Mouse (Mus musculus) adrenal gland, adult 8-10 months (tissue): ENCODE results near the gene Olfr1122. TPM values are rescaled to one million over a fixed set of nuclear protein-coding genes. Genes with fewer than 3 reads are reported as not detected.
"Not testable (repeated sequence)": the region's sequence is repeated elsewhere in the genome, so short reads cannot be mapped to it uniquely, and the experiment has no call there.

Source experiments
- DNase-seq: peaks from one replicate; pipeline ENCODE4 v3.0.0; 2022
- total RNA-seq, 4 experiments: library from RNA; stranded (reverse); gene quantifications; 2 replicates each; pipeline ENCODE4 v1.2.4; 2022

Gene Olfr1122
- under 1 TPM in 1 of 4 experiments, not detected in 3; 0.12 TPM for total RNA-seq

- DNase-seq, result no peak
These were observed at the start of gene Olfr1122 for GRCm38 (mm10) chr2:87385549-87385948. Olfr1122 (plus strand) TSS chr2:87385849.

- no peak for DNase-seq
These were observed 31.1 kb upstream of the Olfr1122 start, which contains the start of gene Olfr1120 for GRCm38 (mm10) chr2:87354515-87354914. Olfr1120 (plus strand) TSS chr2:87354815.

- DNase-seq, result not testable (repeated sequence)
These were observed 25.5 kb upstream of the Olfr1122 start for GRCm38 (mm10) chr2:87360121-87360520.

GRCm38 (mm10) chr2:87369595-87369994, 16.1 kb upstream of the Olfr1122 start, which contains the start of gene Olfr1121:
Olfr1121 (plus strand) TSS chr2:87369895.
- no peak for DNase-seq

- no peak for DNase-seq
These were observed 13.9 kb upstream of the Olfr1122 start for GRCm38 (mm10) chr2:87371726-87372125.

- DNase-seq, result no peak
These were observed 1.7 kb upstream of the Olfr1122 start for GRCm38 (mm10) chr2:87383935-87384334.

GRCm38 (mm10) chr2:87393605-87394004, 8.0 kb downstream of the Olfr1122 start:
- not testable (repeated sequence) for DNase-seq

GRCm38 (mm10) chr2:87394686-87395085, 9.0 kb downstream of the Olfr1122 start:
- DNase-seq, result not testable (repeated sequence)

GRCm38 (mm10) chr2:87416335-87416734, 30.7 kb downstream of the Olfr1122 start, which contains the start of gene Olfr1123:
Olfr1123 (plus strand) TSS chr2:87416635.
- DNase-seq, result no peak

- no peak for DNase-seq
These were observed 44.3 kb downstream of the Olfr1122 start, which contains the start of gene Olfr1124 for GRCm38 (mm10) chr2:87429975-87430374. Olfr1124 (plus strand) TSS chr2:87430275.

- no peak for DNase-seq
These were observed 52.1 kb downstream of the Olfr1122 start for GRCm38 (mm10) chr2:87437731-87438130.

Other genes with a start within 250 kb of the Olfr1122 start
- not detected for gene Olfr1110, start 245.5 kb upstream of the Olfr1122 start, total RNA-seq
- not detected for gene Olfr1111, start 233.2 kb upstream of the Olfr1122 start, total RNA-seq
- gene Olfr1112, start 198.1 kb upstream of the Olfr1122 start, total RNA-seq, result not detected
- not detected for gene Olfr1113, start 176.9 kb upstream of the Olfr1122 start, total RNA-seq
- not detected for gene Olfr1115, start 137.8 kb upstream of the Olfr1122 start, total RNA-seq
- not detected for gene Olfr1116, start 118.3 kb upstream of the Olfr1122 start, total RNA-seq
- gene Olfr1118, start 78.3 kb upstream of the Olfr1122 start, total RNA-seq, result not detected
- not detected for gene Olfr1120, start 31.0 kb upstream of the Olfr1122 start, total RNA-seq
- not detected for gene Olfr1121, start 16.0 kb upstream of the Olfr1122 start, total RNA-seq
- gene Olfr1123, start 30.8 kb downstream of the Olfr1122 start, total RNA-seq, result not detected
- not detected for gene Olfr1124, start 44.4 kb downstream of the Olfr1122 start, total RNA-seq
- not detected for gene Olfr1126, start 68.1 kb downstream of the Olfr1122 start, total RNA-seq
- not detected for gene Pramel7, start 111.2 kb downstream of the Olfr1122 start, total RNA-seq
- gene Pramel6, start 120.7 kb downstream of the Olfr1122 start, total RNA-seq, result not detected
- not detected for gene Olfr153, start 145.9 kb downstream of the Olfr1122 start, total RNA-seq
- gene Olfr1128, start 159.7 kb downstream of the Olfr1122 start, total RNA-seq, result not detected
- gene Olfr1129, start 188.1 kb downstream of the Olfr1122 start, total RNA-seq, result not detected
- not detected for gene Olfr1130, start 220.4 kb downstream of the Olfr1122 start, total RNA-seq
- gene Olfr1131, start 241.3 kb downstream of the Olfr1122 start, total RNA-seq, result not detected